ENCODE assay signal across 23 mouse cellular contexts in genomic region chr11:43155417-43155816, GRCm38 (mm10). TPM values are rescaled to one million over a fixed set of nuclear protein-coding genes. Genes with fewer than 3 reads are reported as not detected.
DNase-seq lines count a peak whose midpoint lies in the region; ATAC-seq and TF ChIP-seq lines count a peak whose summit lies in the region.
"Had no signal": no experiment of that assay in that cellular context is flagged by ENCODE, and none has a peak within 500 bp of the region (broad histone marks: within the 10 kb centered on the region; RNA-seq: fewer than 3 reads in every experiment).

No protein-coding gene starts in this region.

- DNase-seq in fat pad, adult 2 months (ENCODE audit: extremely low read depth, low read depth, low spot score) = peak; percentile 1
- DNase-seq in right cerebral cortex, postnatal 10 days (ENCODE audit: low spot score in 2 of 2) = no peak
- no peak for DNase-seq in thymus, postnatal 0 days (ENCODE audit: low spot score)
- DNase-seq in layer of hippocampus, postnatal 10 days (ENCODE audit: low spot score in 2 of 2) = no peak
- DNase-seq: adrenal gland, adult 8-10 months; adrenal gland, postnatal 14 days; adrenal gland, postnatal 36 days; B cell, adult 2 months; cerebellum, adult 11-12 months; cerebellum, adult 2 months; forebrain, postnatal 0 days had no signal

- no peaks in the 10 kb centered on the region for H3K4me1 ChIP-seq in intestine, embryonic 16.5 days (ENCODE audit: control insufficient read depth, insufficient read depth, low read length)
- peaks cover 4% of the 10 kb centered on the region for H3K4me1 ChIP-seq in small intestine, adult 2 months (ENCODE audit: control insufficient read depth, insufficient read depth, insufficient read length, low read length)
- H3K4me1 ChIP-seq: embryonic facial prominence, embryonic 12.5 days; forebrain, embryonic 10.5 days; forebrain, embryonic 12.5 days; forebrain, embryonic 15.5 days had no signal

- H3K4me3 ChIP-seq in intestine, embryonic 16.5 days (ENCODE audit: low read length) = no peak overlapping the region
- H3K4me3 ChIP-seq in small intestine, adult 2 months (ENCODE audit: low read depth, low read length) = peak overlapping the region; percentile 85; the same call in 1 of the 2 replicates
- H3K4me3 ChIP-seq: embryonic facial prominence, embryonic 10.5 days; embryonic facial prominence, embryonic 12.5 days; forebrain, embryonic 10.5 days; forebrain, embryonic 12.5 days; forebrain, embryonic 15.5 days had no signal

- no peak overlapping the region for H3K27ac ChIP-seq in intestine, embryonic 16.5 days (ENCODE audit: low read length)
- H3K27ac ChIP-seq in small intestine, adult 2 months (ENCODE audit: insufficient read depth, low read depth, low read length) = no peak overlapping the region
- H3K27ac ChIP-seq: embryonic facial prominence, embryonic 10.5 days; embryonic facial prominence, embryonic 12.5 days; forebrain, embryonic 10.5 days; forebrain, embryonic 12.5 days; forebrain, embryonic 15.5 days had no signal

- ATAC-seq in intestine, embryonic 16.5 days = peak; percentile 77
- ATAC-seq: activated CD4-positive, CD25-positive, alpha-beta regulatory T cell, adult 4 months; CD4-positive, CD25-positive, alpha-beta regulatory T cell, adult 4 months; forebrain, embryonic 15.5 days; forebrain, postnatal 0 days; Patski had no signal

- no peak overlapping the region for H3K4me2 ChIP-seq in intestine, embryonic 16.5 days (ENCODE audit: low read depth, low read length)
- H3K4me2 ChIP-seq: embryonic facial prominence, embryonic 12.5 days; forebrain, embryonic 12.5 days; forebrain, embryonic 15.5 days had no signal

- TF ChIP-seq POLR2A in small intestine, adult 2 months (IDR thresholded peaks at IDR 0.05; ENCODE audit: low read depth, low read length) = peak; percentile 30; the same call in 1 of the 2 replicates

- no peaks in the 10 kb centered on the region for H3K36me3 ChIP-seq in intestine, embryonic 16.5 days (ENCODE audit: control insufficient read depth, insufficient read depth, low read length)
- 0 out of 2 replicates have a peak, but pooled peaks cover 2% of the 10 kb centered on the region for H3K36me3 ChIP-seq in small intestine, adult 2 months (ENCODE audit: control insufficient read depth, insufficient read depth, low read length)
- H3K36me3 ChIP-seq: embryonic facial prominence, embryonic 10.5 days; embryonic facial prominence, embryonic 12.5 days; forebrain, embryonic 10.5 days; forebrain, embryonic 12.5 days; forebrain, embryonic 15.5 days; G1E had no signal

- H3K9me3 ChIP-seq in intestine, embryonic 16.5 days (ENCODE audit: control insufficient read depth, low read length) = no peaks in the 10 kb centered on the region
- H3K9me3 ChIP-seq: embryonic facial prominence, embryonic 10.5 days; embryonic facial prominence, embryonic 12.5 days; forebrain, embryonic 10.5 days; forebrain, embryonic 12.5 days; forebrain, embryonic 15.5 days; G1E had no signal

- TF ChIP-seq CTCF in small intestine, adult 2 months (IDR thresholded peaks at IDR 0.05; ENCODE audit: extremely low read depth, insufficient read length, insufficient replicate concordance, low read depth, low read length) = no peak

- WGBS in intestine, embryonic 16.5 days = 59% methylated on average over 2 of the region's 2 CpGs
- 32% methylated on average over 2 of the region's 2 CpGs for WGBS in small intestine, adult 2 months

- no peaks in the 10 kb centered on the region for H3K27me3 ChIP-seq in intestine, embryonic 16.5 days (replicated peaks; ENCODE audit: control insufficient read depth, insufficient read depth, low read length)
- no peaks in the 10 kb centered on the region for H3K27me3 ChIP-seq in small intestine, adult 2 months (ENCODE audit: control insufficient read depth, insufficient read depth, low read length)
- H3K27me3 ChIP-seq: CH12.LX; embryonic facial prominence, embryonic 12.5 days; forebrain, embryonic 12.5 days; forebrain, embryonic 15.5 days had no signal

- no peak overlapping the region for H3K9ac ChIP-seq in intestine, embryonic 16.5 days (ENCODE audit: low read depth, low read length)
- H3K9ac ChIP-seq: embryonic facial prominence, embryonic 12.5 days; forebrain, embryonic 12.5 days; forebrain, embryonic 15.5 days; forebrain, postnatal 0 days had no signal

RNA-seq across cellular contexts. Expression of gene Atp10b, which starts 5.7 kb away (rescaled TPM):
- 2.5 and 2.7 TPM in 2 replicates for polyA plus RNA-seq in intestine, embryonic 16.5 days (2015; fragmentation: Nextera tagmentation; extraction: Ambion mirVana)
- 12.0 and 15.2 TPM in 2 replicates for polyA plus RNA-seq in small intestine, adult 2 months (2012; rRNA removed)
- 0.05 and 0.17 TPM in 2 replicates for polyA plus RNA-seq in thymus, postnatal 0 days (2015; fragmentation: Nextera tagmentation; extraction: Ambion mirVana)
- 1 to 10 TPM in 1 of 2 experiments, under 1 TPM in 1; 0.80 to 1.1 TPM for total RNA-seq in layer of hippocampus, postnatal 10 days (2021)
- total RNA-seq: CH12.LX had no signal
- polyA plus RNA-seq: activated CD4-positive, CD25-positive, alpha-beta regulatory T cell, adult 4 months; CD4-positive, CD25-positive, alpha-beta regulatory T cell, adult 4 months; forebrain, embryonic 10.5 days; G1E; Patski had no signal
